In the genomic region with DNA sequence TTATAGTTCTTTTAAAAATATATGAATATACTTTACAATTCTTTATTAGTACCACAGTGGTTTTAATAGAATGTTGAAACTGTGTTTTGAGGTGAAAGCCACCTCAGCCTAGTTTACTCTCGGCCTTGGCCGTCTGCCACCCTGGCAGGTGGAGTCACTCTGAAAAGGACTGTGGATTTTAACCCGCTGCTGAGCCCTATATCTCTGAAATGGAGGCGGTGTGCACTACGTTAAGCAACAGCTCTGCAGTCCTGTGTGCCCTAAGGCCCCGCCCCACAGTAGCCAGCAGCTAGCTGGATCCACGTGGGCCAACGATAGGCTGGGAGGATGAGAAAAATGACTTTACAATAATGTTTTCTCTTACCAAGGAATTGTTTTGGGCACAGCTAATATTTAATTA, we compare ENCODE assay signal across 19 mouse cellular contexts.
DNase-seq lines count a peak whose midpoint lies in the region; ATAC-seq and TF ChIP-seq lines count a peak whose summit lies in the region.
"Had no signal": no experiment of that assay in that cellular context is flagged by ENCODE, and none has a peak within 500 bp of the region (broad histone marks: within the 10 kb centered on the region; RNA-seq: fewer than 3 reads in every experiment).

No protein-coding gene starts in this region.

- no peak overlapping the region for H3K9ac ChIP-seq in liver, adult 2 months (ENCODE audit: low read depth, low read length)
- H3K9ac ChIP-seq in liver, embryonic 11.5 days (ENCODE audit: low read depth, low read length), result no peak overlapping the region
- H3K9ac ChIP-seq: hindbrain, embryonic 15.5 days had no signal

- H3K36me3 ChIP-seq in liver, adult 2 months (ENCODE audit: control insufficient read depth, insufficient read depth, low read length), result no peaks in the 10 kb centered on the region
- H3K36me3 ChIP-seq in liver, embryonic 11.5 days (ENCODE audit: control insufficient read depth, insufficient read depth, low read length), result no peaks in the 10 kb centered on the region
- H3K36me3 ChIP-seq: hindbrain, embryonic 15.5 days; midbrain, embryonic 10.5 days had no signal

- DNase-seq in liver, adult 2 months (ENCODE audit: extremely low read depth, low read depth, low spot score), result peak; percentile 86
- DNase-seq in liver, embryonic 11.5 days (ENCODE audit: low spot score), result no peak
- peak; percentile 40 for DNase-seq in cerebellum, adult 11-12 months
- peak; percentile 49 for DNase-seq in cerebellum, adult 9-11 months
- DNase-seq in large intestine, adult 2 months (ENCODE audit: low read depth, low spot score), result peak; percentile 8
- no peak for DNase-seq in neural tube, embryonic 10.5 days (ENCODE audit: extremely low spot score, low spot score)
- no peak for DNase-seq in heart, adult 9 months (ENCODE audit: low spot score in 2 of 2)
- DNase-seq: embryo, embryonic 11 days; gastrocnemius, adult 2 months; kidney, postnatal 25 days; thymus, adult 2 months had no signal

- 17% methylated on average over 8 of the region's 8 CpGs for WGBS in liver, adult 2 months
- WGBS in liver, embryonic 11.5 days, result 70% methylated on average over 8 of the region's 8 CpGs
- WGBS in large intestine, adult 2 months, result 51% methylated on average over 8 of the region's 8 CpGs

- no peak for TF ChIP-seq POLR2A in liver, adult 2 months (IDR thresholded peaks at IDR 0.05; ENCODE audit: extremely low read depth, insufficient read depth, low read length)

- H3K4me2 ChIP-seq in liver, embryonic 11.5 days, result no peak overlapping the region
- H3K4me2 ChIP-seq: heart, embryonic 11.5 days; hindbrain, embryonic 15.5 days had no signal

- ATAC-seq in liver, embryonic 11.5 days (replicated peaks; ENCODE audit: low FRiP score), result no peak
- no peak for ATAC-seq in erythroid progenitor cell, adult 5-6 weeks (replicated peaks; ENCODE audit: low FRiP score, poor library complexity, severe bottlenecking)
- ATAC-seq: forebrain, embryonic 14.5 days; lung, postnatal 0 days; midbrain, embryonic 16.5 days had no signal

- no peaks in the 10 kb centered on the region for H3K4me1 ChIP-seq in liver, adult 2 months (ENCODE audit: control insufficient read depth, insufficient read depth, low read length)
- H3K4me1 ChIP-seq in liver, embryonic 11.5 days (replicated peaks; ENCODE audit: control insufficient read depth, insufficient read depth, low read length), result no peaks in the 10 kb centered on the region
- H3K4me1 ChIP-seq: hindbrain, embryonic 15.5 days; midbrain, embryonic 10.5 days had no signal

- no peaks in the 10 kb centered on the region for H3K9me3 ChIP-seq in liver, embryonic 11.5 days (ENCODE audit: control insufficient read depth, low read length)
- H3K9me3 ChIP-seq: hindbrain, embryonic 15.5 days; midbrain, embryonic 10.5 days had no signal

- no peaks in the 10 kb centered on the region for H3K27me3 ChIP-seq in liver, adult 2 months (ENCODE audit: control insufficient read depth, insufficient read depth, low read length)
- H3K27me3 ChIP-seq in liver, embryonic 11.5 days (replicated peaks; ENCODE audit: control insufficient read depth, insufficient read depth, low read length), result no peaks in the 10 kb centered on the region
- H3K27me3 ChIP-seq: hindbrain, embryonic 15.5 days had no signal

- TF ChIP-seq CTCF in liver, adult 2 months (IDR thresholded peaks at IDR 0.05; ENCODE audit: low read depth, low read length), result no peak

- no peak overlapping the region for H3K27ac ChIP-seq in liver, adult 2 months (replicated peaks; ENCODE audit: insufficient read depth, low read depth, low read length)
- H3K27ac ChIP-seq in liver, embryonic 11.5 days (ENCODE audit: low read depth, low read length), result no peak overlapping the region
- H3K27ac ChIP-seq: gastrocnemius, adult 2 months; hindbrain, embryonic 15.5 days; midbrain, embryonic 10.5 days had no signal

- H3K79me2 ChIP-seq in liver, adult 2 months (ENCODE audit: control insufficient read depth, insufficient read depth, low read length), result no peaks in the 10 kb centered on the region

- H3K4me3 ChIP-seq in liver, adult 2 months (ENCODE audit: insufficient read depth, low read depth, low read length), result no peak overlapping the region
- H3K4me3 ChIP-seq in liver, embryonic 11.5 days (ENCODE audit: low read depth, low read length), result no peak overlapping the region
- H3K4me3 ChIP-seq: gastrocnemius, adult 2 months; hindbrain, embryonic 15.5 days; midbrain, embryonic 10.5 days; myocyte had no signal

Comparison
In these comparisons a context has a peak if more than half of its experiments do, and no peak if none do; other contexts are left out.
1. DNase-seq: peak in liver, adult 2 months (single experiment), cerebellum, adult 11-12 months (single experiment), cerebellum, adult 9-11 months (single experiment) and large intestine, adult 2 months (single experiment); none in liver, embryonic 11.5 days (single experiment), neural tube, embryonic 10.5 days (single experiment) and heart, adult 9 months (0 of 2).